Mouse (Mus musculus) myocyte (in vitro differentiated cells): ENCODE data around the gene Nr2e1. TPM values are rescaled to one million over a fixed set of nuclear protein-coding genes. Genes with fewer than 3 reads are reported as not detected.

Experiments used
- H3K27me3 ChIP-seq: one replicate; pipeline ENCODE4 v1.6.1; 2011; ENCODE audit not compliant: control insufficient read depth, insufficient read depth, insufficient read length
- H3K36me3 ChIP-seq: one replicate; pipeline ENCODE4 v1.6.1; 2011; ENCODE audit not compliant: control insufficient read depth, insufficient read depth
- H3K4me2 ChIP-seq: one replicate; pipeline ENCODE4 v1.6.1; 2011; ENCODE audit warnings: low read depth, control low read depth
- H3K4me3 ChIP-seq: one replicate; pipeline ENCODE4 v1.5.1; 2011; ENCODE audit warnings: mild to moderate bottlenecking, control low read depth, moderate library complexity
- H3K79me2 ChIP-seq: one replicate; pipeline ENCODE4 v1.6.1; 2011; ENCODE audit not compliant: control insufficient read depth, insufficient read depth
- H3ac ChIP-seq: one replicate; pipeline ENCODE4 v1.6.1; 2011; ENCODE audit not compliant: control insufficient read depth, insufficient read length
- CEBPB ChIP-seq: IDR thresholded peaks from 2 replicates; pipeline ENCODE4 v1.6.1; 2011; ENCODE audit warnings: mild to moderate bottlenecking, moderate library complexity; ENCODE audit not compliant: poor library complexity, insufficient read depth, severe bottlenecking
- E2F4 ChIP-seq: IDR thresholded peaks from one replicate; pipeline ENCODE4 v1.6.1; 2011; ENCODE audit warnings: mild to moderate bottlenecking, control low read depth, moderate library complexity; ENCODE audit not compliant: insufficient read depth
- MAX ChIP-seq: IDR thresholded peaks from one replicate; pipeline ENCODE4 v1.6.1; 2011; ENCODE audit warnings: low read depth, mild to moderate bottlenecking, control low read depth
- MYOD1 ChIP-seq, 3 experiments: IDR thresholded peaks; one replicate each; pipeline ENCODE4 v1.6.1; 2011; ENCODE audit warnings: control low read depth in 2 of 3, low read depth in 2 of 3, mild to moderate bottlenecking in 2 of 3, moderate library complexity in 1 of 3; ENCODE audit not compliant: insufficient read length in 2 of 3, control insufficient read depth in 1 of 3
- MYOG ChIP-seq, 3 experiments: IDR thresholded peaks; one replicate each; pipeline ENCODE4 v1.6.1; 2011; ENCODE audit warnings: control low read depth in 2 of 3, low read depth in 2 of 3, mild to moderate bottlenecking in 2 of 3; ENCODE audit not compliant: insufficient read length in 2 of 3, control insufficient read depth in 1 of 3, insufficient read depth in 1 of 3
- POLR2A ChIP-seq: IDR thresholded peaks from one replicate; pipeline ENCODE4 v1.6.1; 2011; ENCODE audit warnings: low read depth, mild to moderate bottlenecking, control low read depth, moderate library complexity; ENCODE audit not compliant: insufficient read length
- POLR2AphosphoS2 ChIP-seq: IDR thresholded peaks from one replicate; pipeline ENCODE4 v1.6.1; 2011; ENCODE audit warnings: low read depth, control low read depth; ENCODE audit not compliant: insufficient read length
- REST ChIP-seq: IDR thresholded peaks from one replicate; pipeline ENCODE4 v1.6.1; 2011; ENCODE audit warnings: mild to moderate bottlenecking, control low read depth, moderate library complexity; ENCODE audit not compliant: insufficient read depth, insufficient read length
- SRF ChIP-seq: IDR thresholded peaks from one replicate; pipeline ENCODE4 v1.6.1; 2011; ENCODE audit warnings: low read depth; ENCODE audit not compliant: control insufficient read depth, insufficient read length
- TCF12 ChIP-seq: IDR thresholded peaks from one replicate; pipeline ENCODE4 v1.6.1; 2011; ENCODE audit warnings: mild to moderate bottlenecking, control low read depth; ENCODE audit not compliant: poor library complexity, insufficient read depth, severe bottlenecking
- TCF3 ChIP-seq: IDR thresholded peaks from one replicate; pipeline ENCODE4 v1.6.1; 2011; ENCODE audit warnings: low read depth, control low read depth; ENCODE audit not compliant: insufficient read length
- USF1 ChIP-seq: IDR thresholded peaks from one replicate; pipeline ENCODE4 v1.6.1; 2011; ENCODE audit warnings: low read depth, mild to moderate bottlenecking, control low read depth, moderate library complexity
- polyA plus RNA-seq: library from polyadenylated mRNA; unstranded; fragments of >200 nt; fragmentation: generic; extraction: Trizol; gene quantifications from one replicate; pipeline ENCODE4 v1.2.1, GENCODE M21; 2012; ENCODE audit warnings: missing spikeins

The Nr2e1 gene
- polyA plus RNA-seq, 1 experiment = not detected

- H3ac ChIP-seq = no peak overlapping the region
- no peak for TF ChIP-seq POLR2A
- TF ChIP-seq POLR2AphosphoS2 = no peak
- no peak for TF ChIP-seq CEBPB
- no peak for TF ChIP-seq MYOD1 (IDR thresholded peaks at IDR 0.05; ENCODE audit: control insufficient read depth in 1 of 3, insufficient read length in 2 of 3, low read depth in 2 of 3)
- no peak for TF ChIP-seq MYOG (IDR thresholded peaks at IDR 0.05; ENCODE audit: control insufficient read depth in 1 of 3, insufficient read depth in 1 of 3, insufficient read length in 2 of 3, low read depth in 2 of 3)
These were observed 37.5 kb downstream of the Nr2e1 start for GRCm38 (mm10) chr10:42545707-42546503.

DNA sequence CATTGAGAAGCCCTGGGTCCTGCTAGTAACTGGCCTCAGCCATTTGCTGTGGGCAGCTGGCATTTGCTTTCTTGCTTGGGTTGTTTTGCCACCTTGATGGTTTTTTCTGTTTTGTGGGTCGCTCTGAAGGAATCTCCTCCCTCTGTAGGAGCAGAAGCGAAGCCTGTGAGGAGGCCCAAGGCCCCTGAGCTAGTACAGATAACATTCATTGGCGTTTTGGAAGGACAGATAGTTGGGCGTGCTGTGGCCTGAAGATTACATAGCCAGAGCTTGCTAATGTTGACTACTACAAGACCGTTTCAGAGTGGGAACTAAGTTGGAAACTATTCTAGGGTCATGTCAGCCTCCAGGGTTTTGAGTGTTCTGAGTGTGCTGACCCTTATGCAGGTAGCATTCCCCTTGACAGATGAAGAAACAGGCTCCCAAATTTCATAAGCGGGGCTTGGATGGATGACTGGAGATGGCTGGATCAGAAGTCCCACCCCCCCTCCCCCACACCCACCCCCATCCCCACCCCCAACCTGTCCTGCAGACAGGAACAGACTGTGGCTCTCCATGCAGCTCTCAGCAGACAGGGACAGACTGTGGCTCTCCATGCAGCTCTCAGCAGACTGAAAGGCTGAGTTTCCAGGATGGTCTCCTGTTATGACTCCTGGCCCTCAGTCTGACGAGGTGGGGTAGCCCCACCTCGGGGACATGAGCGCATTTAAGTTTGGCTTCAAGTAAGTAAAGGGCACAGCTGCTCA lies 45.7 kb downstream of the Nr2e1 start:
- peaks cover 24% of the 10 kb centered on the region for H3K36me3 ChIP-seq
- H3K79me2 ChIP-seq = no peaks in the 10 kb centered on the region
- H3K27me3 ChIP-seq = no peaks in the 10 kb centered on the region
- no peak for TF ChIP-seq USF1
- no peak for TF ChIP-seq E2F4
- no peak for TF ChIP-seq TCF12
- no peak for TF ChIP-seq POLR2A
- no peak for TF ChIP-seq CEBPB
- no peak for TF ChIP-seq SRF
- TF ChIP-seq MAX = no peak
- no peak for TF ChIP-seq POLR2AphosphoS2
- TF ChIP-seq TCF3 = no peak
- TF ChIP-seq MYOG (IDR thresholded peaks at IDR 0.05; ENCODE audit: control insufficient read depth in 1 of 3, insufficient read depth in 1 of 3, insufficient read length in 2 of 3, low read depth in 2 of 3) = no peak
- no peak for TF ChIP-seq REST
- TF ChIP-seq MYOD1 (IDR thresholded peaks at IDR 0.05; ENCODE audit: control insufficient read depth in 1 of 3, insufficient read length in 2 of 3, low read depth in 2 of 3) = no peak
- H3ac ChIP-seq = no peak overlapping the region
- H3K4me2 ChIP-seq = no peak overlapping the region
- no peak overlapping the region for H3K4me3 ChIP-seq

More at GRCm38 (mm10) chr10:42545707-42546503, 37.5 kb downstream of the Nr2e1 start:
- Histone ChIP-seq H3K4me2 (no peak overlapping the region), H3K79me2 (no peaks in the 10 kb centered on the region), H3K36me3 (no peaks in the 10 kb centered on the region), H3K4me3 (no peak overlapping the region), H3K27me3 (no peaks in the 10 kb centered on the region)

DNA sequence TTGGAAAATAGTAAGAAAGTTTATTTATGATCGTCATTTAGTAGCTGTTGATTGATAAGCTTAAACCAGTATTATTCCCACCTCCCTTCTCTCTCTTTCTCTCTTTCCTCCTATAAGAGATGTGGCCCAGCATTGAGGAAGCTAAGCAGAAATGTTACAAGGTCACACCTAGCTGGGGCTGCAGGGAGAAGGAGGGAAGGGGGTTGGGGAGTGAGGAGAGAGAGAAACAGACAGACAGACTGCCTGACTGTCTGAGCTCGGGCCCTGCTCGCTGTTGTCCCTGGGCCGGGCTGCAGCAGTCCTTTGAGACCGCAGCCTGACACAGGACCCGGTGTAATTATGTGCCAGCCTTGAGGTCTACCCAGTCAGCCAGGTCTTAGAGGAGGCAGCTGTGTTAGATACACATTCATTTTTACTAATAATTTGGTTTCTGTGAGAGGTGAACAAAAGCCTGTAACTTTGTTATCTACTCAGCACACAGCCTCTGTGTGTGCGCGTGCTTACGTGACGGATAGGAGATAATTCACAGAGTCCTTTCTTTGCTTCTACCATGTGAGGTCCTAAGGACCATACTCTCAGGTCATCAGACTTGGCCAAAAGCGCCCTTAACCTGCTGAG lies 49.5 kb downstream of the Nr2e1 start:
- Histone ChIP-seq H3K4me3 (no peak overlapping the region), H3K79me2 (peaks cover 20% of the 10 kb centered on the region), H3ac (no peak overlapping the region), H3K27me3 (no peaks in the 10 kb centered on the region), H3K36me3 (peaks cover 24% of the 10 kb centered on the region), H3K4me2 (no peak overlapping the region)
- TF ChIP-seq POLR2AphosphoS2 (no peak), SRF (no peak), MYOD1 (IDR thresholded peaks at IDR 0.05; ENCODE audit: control insufficient read depth in 1 of 3, insufficient read length in 2 of 3, low read depth in 2 of 3) (no peak), USF1 (no peak), REST (no peak), POLR2A (no peak), MYOG (IDR thresholded peaks at IDR 0.05; ENCODE audit: control insufficient read depth in 1 of 3, insufficient read depth in 1 of 3, insufficient read length in 2 of 3, low read depth in 2 of 3) (no peak), CEBPB (no peak), TCF3 (no peak), TCF12 (no peak), E2F4 (no peak), MAX (no peak)

GRCm38 (mm10) chr10:42525682-42526081 lies 57.8 kb downstream of the Nr2e1 start:
- no peak overlapping the region for H3K4me2 ChIP-seq
- peaks cover 61% of the 10 kb centered on the region for H3K79me2 ChIP-seq
- TF ChIP-seq TCF12 = no peak
- TF ChIP-seq MAX = no peak
- no peak for TF ChIP-seq SRF
- no peaks in the 10 kb centered on the region for H3K27me3 ChIP-seq
- no peak overlapping the region for H3K4me3 ChIP-seq
- peaks cover 21% of the 10 kb centered on the region for H3K36me3 ChIP-seq
- no peak overlapping the region for H3ac ChIP-seq
